8 mouse cellular contexts compared by ENCODE assay signal in genomic region chr19:5945027-5945426, GRCm38 (mm10). TPM values are rescaled to one million over a fixed set of nuclear protein-coding genes. Genes with fewer than 3 reads are reported as not detected.
DNase-seq lines count a peak whose midpoint lies in the region; ATAC-seq and TF ChIP-seq lines count a peak whose summit lies in the region.
"Had no signal": no experiment of that assay in that cellular context is flagged by ENCODE, and none has a peak within 500 bp of the region (broad histone marks: within the 10 kb centered on the region; RNA-seq: fewer than 3 reads in every experiment).

No protein-coding gene starts in this region.

- no peak overlapping the region for H3K4me2 ChIP-seq in stomach, embryonic 14.5 days (replicated peaks; ENCODE audit: low read depth, low read length)
- H3K4me2 ChIP-seq: neural tube, embryonic 13.5 days had no signal

- peaks cover 85% of the 10 kb centered on the region for H3K36me3 ChIP-seq in heart, embryonic 10.5 days
- H3K36me3 ChIP-seq in liver, adult 2 months (ENCODE audit: control insufficient read depth, insufficient read depth, low read length) = no peaks in the 10 kb centered on the region
- H3K36me3 ChIP-seq in stomach, embryonic 14.5 days (ENCODE audit: control insufficient read depth, insufficient read depth, low read length) = peaks cover 39% of the 10 kb centered on the region

- peaks cover 49% of the 10 kb centered on the region for H3K4me1 ChIP-seq in heart, embryonic 10.5 days
- H3K4me1 ChIP-seq in liver, adult 2 months (ENCODE audit: control insufficient read depth, insufficient read depth, low read length) = peaks cover 2% of the 10 kb centered on the region
- H3K4me1 ChIP-seq in stomach, embryonic 14.5 days (ENCODE audit: control insufficient read depth, insufficient read depth, low read length) = peaks cover 12% of the 10 kb centered on the region; the same call in 1 of the 2 replicates

- H3K9ac ChIP-seq in liver, adult 2 months (ENCODE audit: low read depth, low read length) = no peak overlapping the region
- no peak overlapping the region; the same call in 1 of the 2 replicates for H3K9ac ChIP-seq in stomach, embryonic 14.5 days (replicated peaks; ENCODE audit: low read depth, low read length)
- H3K9ac ChIP-seq: neural tube, embryonic 13.5 days had no signal

- peak; percentile 51 to 59 for DNase-seq in left cerebral cortex, adult 9 months (ENCODE audit: low spot score in 2 of 2)
- no peak for DNase-seq in left cerebral cortex, postnatal 14 days (ENCODE audit: low spot score in 2 of 2)
- peak; percentile 89 for DNase-seq in heart, embryonic 10.5 days (ENCODE audit: low spot score)
- no peak for DNase-seq in liver, adult 2 months (ENCODE audit: extremely low read depth, low read depth, low spot score)
- DNase-seq in thymus, adult 18-20 months = no peak
- DNase-seq in urinary bladder, postnatal 25 days (ENCODE audit: low spot score) = no peak

- no peaks in the 10 kb centered on the region for H3K79me2 ChIP-seq in liver, adult 2 months (ENCODE audit: control insufficient read depth, insufficient read depth, low read length)

- 47% methylated on average over 7 of the region's 7 CpGs for WGBS in heart, embryonic 10.5 days
- 82% methylated on average over 7 of the region's 7 CpGs for WGBS in liver, adult 2 months
- 58% methylated on average over 7 of the region's 7 CpGs for WGBS in stomach, embryonic 14.5 days

- no peak for TF ChIP-seq CTCF in liver, adult 2 months (IDR thresholded peaks at IDR 0.05; ENCODE audit: low read depth, low read length)

- intact Hi-C loops in left cerebral cortex, postnatal 14 days (cut with DNase I) = no loop called here

- ATAC-seq in stomach, embryonic 14.5 days (ENCODE audit: insufficient number of reproducible peaks, insufficient read depth, low FRiP score, low read depth) = peak; percentile 48; the same call in 1 of the 2 replicates

- no peaks in the 10 kb centered on the region for H3K9me3 ChIP-seq in heart, embryonic 10.5 days
- H3K9me3 ChIP-seq in stomach, embryonic 14.5 days (ENCODE audit: control insufficient read depth, low read depth, low read length) = no peaks in the 10 kb centered on the region
- H3K9me3 ChIP-seq: neural tube, embryonic 13.5 days had no signal

- H3K27me3 ChIP-seq in heart, embryonic 10.5 days (ENCODE audit: insufficient read depth, poor library complexity, severe bottlenecking) = no peaks in the 10 kb centered on the region
- no peaks in the 10 kb centered on the region for H3K27me3 ChIP-seq in liver, adult 2 months (ENCODE audit: control insufficient read depth, insufficient read depth, low read length)
- H3K27me3 ChIP-seq in stomach, embryonic 14.5 days (ENCODE audit: control insufficient read depth, insufficient read depth, low read length) = no peaks in the 10 kb centered on the region
- H3K27me3 ChIP-seq: neural tube, embryonic 13.5 days had no signal

- TF ChIP-seq POLR2A in liver, adult 2 months (IDR thresholded peaks at IDR 0.05; ENCODE audit: extremely low read depth, insufficient read depth, low read length) = no peak

- H3K27ac ChIP-seq in heart, embryonic 10.5 days = peak overlapping the region; percentile 86
- H3K27ac ChIP-seq in liver, adult 2 months (replicated peaks; ENCODE audit: insufficient read depth, low read depth, low read length) = peak overlapping the region; percentile 79; the same call in 1 of the 2 replicates
- peak overlapping the region; percentile 45; the same call in 1 of the 2 replicates for H3K27ac ChIP-seq in stomach, embryonic 14.5 days (ENCODE audit: low read length)
- H3K27ac ChIP-seq: neural tube, embryonic 13.5 days had no signal

- peak overlapping the region; percentile 31 for H3K4me3 ChIP-seq in heart, embryonic 10.5 days
- H3K4me3 ChIP-seq in liver, adult 2 months (ENCODE audit: insufficient read depth, low read depth, low read length) = no peak overlapping the region
- H3K4me3 ChIP-seq in stomach, embryonic 14.5 days (ENCODE audit: low read depth, low read length) = no peak overlapping the region
- H3K4me3 ChIP-seq: neural tube, embryonic 13.5 days had no signal

RNA-seq across cellular contexts. Expression of gene Pola2, which starts 19.0 kb away (rescaled TPM):
- 1 to 10 TPM; 6.2 to 6.6 TPM for total RNA-seq in left cerebral cortex, postnatal 14 days (2021)
- polyA plus RNA-seq in heart, embryonic 10.5 days (2016; fragmentation: Nextera tagmentation; extraction: Ambion mirVana) = 70.0 and 80.7 TPM in 2 replicates
- total RNA-seq in liver, adult 2 months (2014; rRNA removed) = 6.7 and 8.3 TPM in 2 replicates
- 10.5 and 14.3 TPM in 2 replicates for polyA plus RNA-seq in liver, adult 2 months (2012; rRNA removed)
- 68.9 and 73.2 TPM in 2 replicates for polyA plus RNA-seq in stomach, embryonic 14.5 days (2014; fragmentation: Nextera tagmentation; extraction: Ambion mirVana)

RNA-seq across cellular contexts. Expression of gene Cdc42ep2, which starts 20.4 kb away (rescaled TPM):
- 1 to 10 TPM; 7.1 to 8.0 TPM for total RNA-seq in left cerebral cortex, postnatal 14 days (2021)
- polyA plus RNA-seq in heart, embryonic 10.5 days (2016; fragmentation: Nextera tagmentation; extraction: Ambion mirVana) = 5.9 and 7.4 TPM in 2 replicates
- 1.7 and 2.1 TPM in 2 replicates for total RNA-seq in liver, adult 2 months (2014; rRNA removed)
- polyA plus RNA-seq in liver, adult 2 months (2012; rRNA removed) = 2.1 and 2.4 TPM in 2 replicates
- polyA plus RNA-seq in stomach, embryonic 14.5 days (2014; fragmentation: Nextera tagmentation; extraction: Ambion mirVana) = 7.3 and 7.4 TPM in 2 replicates

RNA-seq across cellular contexts. Expression of gene Dpf2, which starts 32.2 kb away (rescaled TPM):
- total RNA-seq in left cerebral cortex, postnatal 14 days (2021) = 10 to 100 TPM; 87.6 to 90.4 TPM
- 134 and 150 TPM in 2 replicates for polyA plus RNA-seq in heart, embryonic 10.5 days (2016; fragmentation: Nextera tagmentation; extraction: Ambion mirVana)
- total RNA-seq in liver, adult 2 months (2014; rRNA removed) = 10.3 and 10.7 TPM in 2 replicates
- 28.8 and 40.0 TPM in 2 replicates for polyA plus RNA-seq in liver, adult 2 months (2012; rRNA removed)
- 132 and 148 TPM in 2 replicates for polyA plus RNA-seq in stomach, embryonic 14.5 days (2014; fragmentation: Nextera tagmentation; extraction: Ambion mirVana)

RNA-seq across cellular contexts. Expression of gene Slc22a20, which starts 40.9 kb away (rescaled TPM):
- total RNA-seq in left cerebral cortex, postnatal 14 days (2021) = not detected
- not detected in 2 replicates for polyA plus RNA-seq in heart, embryonic 10.5 days (2016; fragmentation: Nextera tagmentation; extraction: Ambion mirVana)
- not detected in 2 replicates for total RNA-seq in liver, adult 2 months (2014; rRNA removed)
- not detected in 2 replicates for polyA plus RNA-seq in liver, adult 2 months (2012; rRNA removed)
- not detected in 2 replicates for polyA plus RNA-seq in stomach, embryonic 14.5 days (2014; fragmentation: Nextera tagmentation; extraction: Ambion mirVana)
- polyA plus RNA-seq: neural tube, embryonic 13.5 days had no signal

RNA-seq across cellular contexts. Expression of gene Tigd3, which starts 51.1 kb away (rescaled TPM):
- 1 to 10 TPM; 5.6 to 5.9 TPM for total RNA-seq in left cerebral cortex, postnatal 14 days (2021)
- 2.4 and 2.9 TPM in 2 replicates for polyA plus RNA-seq in heart, embryonic 10.5 days (2016; fragmentation: Nextera tagmentation; extraction: Ambion mirVana)
- 0.18 and 0.27 TPM in 2 replicates for total RNA-seq in liver, adult 2 months (2014; rRNA removed)
- 0.16 and 0.24 TPM in 2 replicates for polyA plus RNA-seq in liver, adult 2 months (2012; rRNA removed)
- polyA plus RNA-seq in stomach, embryonic 14.5 days (2014; fragmentation: Nextera tagmentation; extraction: Ambion mirVana) = 3.1 and 3.2 TPM in 2 replicates

Comparison
In these comparisons a context has a peak if more than half of its experiments do, and no peak if none do; other contexts are left out.
1. DNase-seq: peak in left cerebral cortex, adult 9 months (2 of 2) and heart, embryonic 10.5 days (single experiment); none in left cerebral cortex, postnatal 14 days (0 of 2), liver, adult 2 months (single experiment), thymus, adult 18-20 months (0 of 2) and urinary bladder, postnatal 25 days (single experiment).
2. Peak in every context shown above with its lines, with median percentiles within 50 percentile points of each other: H3K27ac ChIP-seq.